Mouse (Mus musculus) MEL (cell line): ENCODE results near the gene Tyw1. TPM values are rescaled to one million over a fixed set of nuclear protein-coding genes. Genes with fewer than 3 reads are reported as not detected.

Source experiments
- DNase-seq: peaks from one replicate; pipeline ENCODE4 v3.0.0; 2011; ENCODE audit warnings: low read depth, low spot score
- H3K27ac ChIP-seq: 2 replicates; pipeline ENCODE4 v1.5.1; 2012; ENCODE audit warnings: low read depth, mild to moderate bottlenecking, control low read depth, low read length, moderate library complexity; ENCODE audit not compliant: control insufficient read depth
- H3K27me3 ChIP-seq, 2 experiments: fragments of 150-350 bp in 1 of 2; sonication (generic) in 1 of 2; 2 replicates each; pipeline ENCODE4 v1.6.1; 2012; ENCODE audit warnings: low read length in 2 of 2, mild to moderate bottlenecking in 2 of 2, improper control_type of control experiment in 1 of 2, moderate library complexity in 1 of 2; ENCODE audit not compliant: insufficient read depth in 2 of 2, control insufficient read depth in 1 of 2
- H3K36me3 ChIP-seq, 2 experiments: 2 replicates each; pipeline ENCODE4 v1.6.1; 2012 to 2014; ENCODE audit warnings: low read length in 2 of 2, improper control_type of control experiment in 1 of 2, inconsistent platforms in 1 of 2, mild to moderate bottlenecking in 1 of 2; ENCODE audit not compliant: insufficient read depth in 2 of 2, control insufficient read depth in 1 of 2
- H3K4me1 ChIP-seq, 2 experiments: fragments of 150-350 bp in 1 of 2; sonication (generic) in 1 of 2; 2 replicates each; pipeline ENCODE4 v1.6.1; 2012; ENCODE audit warnings: low read length in 2 of 2, improper control_type of control experiment in 1 of 2, mild to moderate bottlenecking in 1 of 2; ENCODE audit not compliant: insufficient read depth in 2 of 2, control insufficient read depth in 1 of 2
- H3K4me3 ChIP-seq, 2 experiments: fragments of 150-350 bp in 1 of 2; sonication (generic) in 1 of 2; 2 replicates each; pipeline ENCODE4 v1.5.1; 2012; ENCODE audit warnings: low read depth in 2 of 2, low read length in 2 of 2, mild to moderate bottlenecking in 2 of 2, moderate library complexity in 2 of 2, control low read depth in 1 of 2, improper control_type of control experiment in 1 of 2; ENCODE audit not compliant: control insufficient read depth in 1 of 2, insufficient read depth in 1 of 2
- H3K79me2 ChIP-seq: 2 replicates; pipeline ENCODE4 v1.6.1; 2012; ENCODE audit warnings: mild to moderate bottlenecking, low read length, moderate library complexity; ENCODE audit not compliant: control insufficient read depth, poor library complexity, insufficient read depth
- H3K9ac ChIP-seq: 2 replicates; pipeline ENCODE4 v1.6.1; 2012; ENCODE audit warnings: low read depth, mild to moderate bottlenecking, control low read depth, low read length, moderate library complexity; ENCODE audit not compliant: control insufficient read depth, poor library complexity, severe bottlenecking
- H3K9me3 ChIP-seq: fragments of 150-350 bp; sonication (generic); replicated peaks from 2 replicates; pipeline ENCODE4 v1.6.1; 2012; ENCODE audit warnings: mild to moderate bottlenecking, low read length, improper control_type of control experiment, moderate library complexity; ENCODE audit not compliant: insufficient read depth
- CTCF ChIP-seq, 3 experiments: IDR thresholded peaks in 2 of 3; conservative IDR thresholded peaks in 1 of 3; 2 replicates each; pipeline ENCODE4 v1.5.1; 2011 to 2012; ENCODE audit warnings: low read length in 3 of 3, low read depth in 2 of 3, mild to moderate bottlenecking in 2 of 3, improper control_type of control experiment in 1 of 3, inconsistent platforms in 1 of 3, mixed read lengths in 1 of 3, moderate library complexity in 1 of 3; ENCODE audit not compliant: control insufficient read depth in 1 of 3, insufficient read depth in 1 of 3, poor library complexity in 1 of 3, severe bottlenecking in 1 of 3
- E2F4 ChIP-seq: IDR thresholded peaks from 2 replicates; pipeline ENCODE4 v1.6.1; 2011; ENCODE audit warnings: low read depth, low read length, improper control_type of control experiment, borderline replicate concordance
- ELF1 ChIP-seq: IDR thresholded peaks from 2 replicates; pipeline ENCODE4 v1.6.1; 2014; ENCODE audit warnings: low read depth, mild to moderate bottlenecking, inconsistent platforms, low read length, improper control_type of control experiment, moderate library complexity
- EP300 ChIP-seq, 2 experiments: IDR thresholded peaks; 2 replicates each; pipeline ENCODE4 v1.6.1; 2011; ENCODE audit warnings: improper control_type of control experiment in 2 of 2, low read length in 2 of 2, low read depth in 1 of 2, mild to moderate bottlenecking in 1 of 2
- ETS1 ChIP-seq: IDR thresholded peaks from 2 replicates; pipeline ENCODE4 v1.6.1; 2012; ENCODE audit warnings: low read depth, mild to moderate bottlenecking, inconsistent platforms, low read length, improper control_type of control experiment, moderate library complexity
- GABPA ChIP-seq: IDR thresholded peaks from 2 replicates; pipeline ENCODE4 v1.6.1; 2012; ENCODE audit warnings: low read depth, mild to moderate bottlenecking, inconsistent platforms, low read length, improper control_type of control experiment, moderate library complexity
- GATA1 ChIP-seq: IDR thresholded peaks from 2 replicates; pipeline ENCODE4 v1.6.1; 2011; ENCODE audit warnings: low read depth, low read length, improper control_type of control experiment
- HCFC1 ChIP-seq: IDR thresholded peaks from 2 replicates; pipeline ENCODE4 v1.6.1; 2012; ENCODE audit warnings: low read depth, mild to moderate bottlenecking, inconsistent platforms, low read length, improper control_type of control experiment, moderate library complexity
- KAT2A ChIP-seq: conservative IDR thresholded peaks from 2 replicates; pipeline ENCODE4 v1.6.1; 2012; ENCODE audit warnings: low read depth, low read length, improper control_type of control experiment, inconsistent platforms
- MAFK ChIP-seq: IDR thresholded peaks from 2 replicates; pipeline ENCODE4 v1.6.1; 2011; ENCODE audit warnings: low read depth, mild to moderate bottlenecking, low read length, improper control_type of control experiment, borderline replicate concordance
- MAX ChIP-seq: IDR thresholded peaks from 2 replicates; pipeline ENCODE4 v1.6.1; 2011; ENCODE audit warnings: low read length, improper control_type of control experiment
- MAZ ChIP-seq: IDR thresholded peaks from 2 replicates; pipeline ENCODE4 v1.6.1; 2012; ENCODE audit warnings: low read depth, mild to moderate bottlenecking, inconsistent platforms, low read length, improper control_type of control experiment
- MEF2A ChIP-seq: IDR thresholded peaks from 2 replicates; pipeline ENCODE4 v1.6.1; 2014; ENCODE audit warnings: low read depth, mild to moderate bottlenecking, inconsistent platforms, low read length, improper control_type of control experiment; ENCODE audit not compliant: poor library complexity, insufficient replicate concordance, severe bottlenecking; ENCODE audit errors: extremely low read depth
- MXI1 ChIP-seq: IDR thresholded peaks from 2 replicates; pipeline ENCODE4 v1.6.1; 2011; ENCODE audit warnings: mild to moderate bottlenecking, low read depth, low read length, improper control_type of control experiment
- MYB ChIP-seq: IDR thresholded peaks from 2 replicates; pipeline ENCODE4 v1.6.1; 2011; ENCODE audit warnings: mild to moderate bottlenecking, low read depth, low read length, improper control_type of control experiment
- MYC ChIP-seq: IDR thresholded peaks from 2 replicates; pipeline ENCODE4 v1.6.1; 2011; ENCODE audit warnings: low read depth, mild to moderate bottlenecking, low read length, improper control_type of control experiment, moderate library complexity
- NELFE ChIP-seq: IDR thresholded peaks from 2 replicates; pipeline ENCODE4 v1.6.1; 2011; ENCODE audit warnings: low read depth, low read length, improper control_type of control experiment
- NRF1 ChIP-seq: IDR thresholded peaks from 2 replicates; pipeline ENCODE4 v1.6.1; 2014; ENCODE audit warnings: low read depth, mild to moderate bottlenecking, inconsistent platforms, low read length, improper control_type of control experiment, moderate library complexity; ENCODE audit not compliant: poor library complexity, insufficient read depth, severe bottlenecking
- POLR2A ChIP-seq, 2 experiments: IDR thresholded peaks; 2 replicates each; pipeline ENCODE4 v1.6.1; 2011 to 2012; ENCODE audit warnings: low read length in 2 of 2, mild to moderate bottlenecking in 2 of 2, control low read depth in 1 of 2, improper control_type of control experiment in 1 of 2, low read depth in 1 of 2, moderate library complexity in 1 of 2; ENCODE audit not compliant: control insufficient read depth in 1 of 2, insufficient read depth in 1 of 2, poor library complexity in 1 of 2
- POLR2AphosphoS2 ChIP-seq: IDR thresholded peaks from 2 replicates; pipeline ENCODE4 v1.6.1; 2011; ENCODE audit warnings: low read length, improper control_type of control experiment
- POLR2AphosphoS5 ChIP-seq: IDR thresholded peaks from 2 replicates; pipeline ENCODE4 v1.6.1; 2012; ENCODE audit warnings: low read depth, borderline replicate concordance, mild to moderate bottlenecking, inconsistent platforms, low read length, moderate library complexity, mixed read lengths
- RAD21 ChIP-seq: IDR thresholded peaks from 2 replicates; pipeline ENCODE4 v1.6.1; 2011; ENCODE audit warnings: mild to moderate bottlenecking, low read depth, low read length, improper control_type of control experiment
- RCOR1 ChIP-seq: IDR thresholded peaks from 2 replicates; pipeline ENCODE4 v1.6.1; 2012; ENCODE audit warnings: low read depth, mild to moderate bottlenecking, inconsistent platforms, low read length, improper control_type of control experiment
- SIN3A ChIP-seq: IDR thresholded peaks from 2 replicates; pipeline ENCODE4 v1.6.1; 2012; ENCODE audit warnings: low read length, improper control_type of control experiment, inconsistent platforms
- SMC3 ChIP-seq: IDR thresholded peaks from 2 replicates; pipeline ENCODE4 v1.6.1; 2011; ENCODE audit warnings: low read depth, low read length, improper control_type of control experiment
- TAL1 ChIP-seq: IDR thresholded peaks from 2 replicates; pipeline ENCODE4 v1.6.1; 2012; ENCODE audit warnings: mild to moderate bottlenecking, inconsistent platforms, low read length, moderate library complexity, mixed read lengths
- TBP ChIP-seq: IDR thresholded peaks from 2 replicates; pipeline ENCODE4 v1.8.0; 2011; ENCODE audit warnings: low read depth, low read length, improper control_type of control experiment
- TCF12 ChIP-seq: IDR thresholded peaks from 2 replicates; pipeline ENCODE4 v1.6.1; 2014; ENCODE audit warnings: low read depth, mild to moderate bottlenecking, inconsistent platforms, low read length, improper control_type of control experiment, moderate library complexity
- USF1 ChIP-seq: IDR thresholded peaks from 2 replicates; pipeline ENCODE4 v1.6.1; 2014; ENCODE audit warnings: low read depth, mild to moderate bottlenecking, inconsistent platforms, low read length, improper control_type of control experiment, moderate library complexity
- USF2 ChIP-seq, 2 experiments: IDR thresholded peaks; 2 replicates each; pipeline ENCODE4 v1.6.1; 2011 to 2012; ENCODE audit warnings: improper control_type of control experiment in 2 of 2, low read length in 2 of 2, borderline replicate concordance in 1 of 2, inconsistent platforms in 1 of 2, low read depth in 1 of 2, mild to moderate bottlenecking in 1 of 2; ENCODE audit not compliant: insufficient read depth in 1 of 2
- ZKSCAN1 ChIP-seq: IDR thresholded peaks from 2 replicates; pipeline ENCODE4 v1.6.1; 2012; ENCODE audit warnings: low read depth, mild to moderate bottlenecking, inconsistent platforms, low read length, improper control_type of control experiment, moderate library complexity
- ZMIZ1 ChIP-seq: IDR thresholded peaks from 2 replicates; pipeline ENCODE4 v1.6.1; 2012; ENCODE audit warnings: low read depth, mild to moderate bottlenecking, inconsistent platforms, low read length, improper control_type of control experiment, moderate library complexity
- ZNF384 ChIP-seq: IDR thresholded peaks from 2 replicates; pipeline ENCODE4 v1.6.1; 2012; ENCODE audit warnings: low read depth, mild to moderate bottlenecking, inconsistent platforms, low read length, improper control_type of control experiment
- polyA plus RNA-seq, 2 experiments: library from polyadenylated mRNA; stranded (reverse) in 1 of 2; unstranded in 1 of 2; fragments of >175 nt in 1 of 2; fragments of >200 nt in 1 of 2; gene quantifications; 2 replicates each; pipeline versions ENCODE4 v1.2.1 to v1.2.4; 2012; ENCODE audit warnings: low replicate concordance in 2 of 2, low read depth in 1 of 2; ENCODE audit not compliant: insufficient read length in 2 of 2, insufficient read depth in 1 of 2, missing spikeins in 1 of 2
- total RNA-seq: library from RNA; depleted of rRNA; stranded (reverse); fragments of 300-350 nt; gene quantifications from 2 replicates; pipeline ENCODE4 v1.2.3, GENCODE M21; 2012

Tyw1 gene
- total and polyA plus RNA-seq, 3 experiments = 33.3 to 133 (median 38.8) TPM

- Histone ChIP-seq H3K36me3 (peaks cover 2 to 18% of the 10 kb centered on the region in 2 experiments; a peak in 3 of 4 replicates), H3K4me1 (peaks cover 9 to 13% of the 10 kb centered on the region in 2 experiments), H3K27me3 (no peaks in the 10 kb centered on the region), H3K4me3 (peak overlapping the region in 1 of 2 experiments; percentile 12; a peak in 1 of 4 replicates), H3K27ac (peak overlapping the region; percentile 95), H3K9me3 (no peaks in the 10 kb centered on the region), H3K9ac (peak overlapping the region; percentile 57), H3K79me2 (no peaks in the 10 kb centered on the region)
- TF ChIP-seq ZKSCAN1 = no peak
- no peak for TF ChIP-seq CTCF (IDR thresholded peaks at IDR 0.05 in 2 of 3, conservative IDR thresholded peaks at IDR 0.05 in 1 of 3; ENCODE audit: control insufficient read depth in 1 of 3, insufficient read depth in 1 of 3, low read depth in 2 of 3, low read length in 3 of 3, poor library complexity in 1 of 3, severe bottlenecking in 1 of 3)
- peak; percentile 65 for TF ChIP-seq ETS1
- TF ChIP-seq MAFK = no peak
- TF ChIP-seq MYC = peak; percentile 97
- no peak for TF ChIP-seq POLR2AphosphoS5
- no peak for TF ChIP-seq RAD21
- no peak for TF ChIP-seq SMC3
- no peak for TF ChIP-seq MAZ
- peak; percentile 52 for TF ChIP-seq NELFE
- TF ChIP-seq MXI1 = peak; percentile 95
- peak; percentile 76 for TF ChIP-seq TBP
- peak; percentile 15 to 66; a peak in 2 of 4 replicates for TF ChIP-seq EP300 (IDR thresholded peaks at IDR 0.05; ENCODE audit: low read depth in 1 of 2, low read length in 2 of 2)
- no peak for TF ChIP-seq USF2 (IDR thresholded peaks at IDR 0.05; ENCODE audit: borderline replicate concordance in 1 of 2, insufficient read depth in 1 of 2, low read depth in 1 of 2, low read length in 2 of 2)
- no peak for TF ChIP-seq RCOR1
- peak; percentile 91 for TF ChIP-seq SIN3A
- peak; percentile 53; the same call in 1 of the 2 replicates for TF ChIP-seq MYB
- TF ChIP-seq KAT2A = no peak
- no peak for TF ChIP-seq NRF1
- TF ChIP-seq ZMIZ1 = no peak; the same call in 1 of the 2 replicates
- TF ChIP-seq POLR2AphosphoS2 = no peak
- peak; percentile 62; the same call in 1 of the 2 replicates for TF ChIP-seq USF1
- TF ChIP-seq GABPA = no peak
- TF ChIP-seq MAX = peak; percentile 91
- TF ChIP-seq HCFC1 = peak; percentile 78
- TF ChIP-seq E2F4 = no peak
- peak; percentile 33; the same call in 1 of the 2 replicates for TF ChIP-seq TCF12
- no peak for TF ChIP-seq MEF2A
- TF ChIP-seq TAL1 = peak; percentile 90
- TF ChIP-seq POLR2A (IDR thresholded peaks at IDR 0.05; ENCODE audit: control insufficient read depth in 1 of 2, insufficient read depth in 1 of 2, low read depth in 1 of 2, low read length in 2 of 2, poor library complexity in 1 of 2) = peak in 1 of 2 experiments; percentile 70; a peak in 2 of 4 replicates
- no peak for TF ChIP-seq ZNF384
- peak; percentile 61; the same call in 1 of the 2 replicates for TF ChIP-seq ELF1
- peak; percentile 55; the same call in 1 of the 2 replicates for TF ChIP-seq GATA1
- DNase-seq = peak; percentile 91
These were observed 22.6 kb downstream of the Tyw1 start for GRCm38 (mm10) chr5:130278011-130278472.
